Mouse (Mus musculus): ENCODE results near the gene Osbpl5.

- TF ChIP-seq CTCF (IDR thresholded peaks at IDR 0.05; ENCODE audit: low read depth) (no peak), EP300 (IDR thresholded peaks at IDR 0.05; ENCODE audit: low read depth) (no peak)
These were observed 47.4 kb downstream of the Osbpl5 start for GRCm38 (mm10) chr7:143709395-143709794.

Data from liver, postnatal 0 days (tissue).